ENCODE assay signal across 47 mouse cellular contexts in the genomic region with DNA sequence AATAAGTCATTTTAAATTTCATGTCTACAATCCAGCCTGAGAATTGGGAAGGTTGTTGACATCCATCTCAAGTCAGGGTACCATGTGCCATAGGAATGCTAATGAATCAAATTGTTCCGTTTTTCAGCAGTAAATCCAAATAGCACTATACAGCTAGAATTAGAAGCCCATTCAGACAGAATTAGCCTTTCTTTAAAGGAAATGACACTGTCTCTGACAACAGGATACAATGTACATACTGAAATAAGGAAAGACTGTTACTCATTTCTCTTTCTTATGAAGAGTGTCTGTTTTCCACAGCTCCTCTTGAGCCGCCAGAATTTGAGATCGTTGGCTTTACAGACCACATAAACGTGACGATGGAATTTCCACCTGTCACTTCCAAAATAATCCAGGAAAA. TPM values are rescaled to one million over a fixed set of nuclear protein-coding genes. Genes with fewer than 3 reads are reported as not detected.
"Had no signal": no experiment of that assay in that cellular context is flagged by ENCODE, and none has a peak within 500 bp of the region (broad histone marks: within the 10 kb centered on the region; RNA-seq: fewer than 3 reads in every experiment).

Gene Gm21970 (plus strand): TSS at position 301 of the 400 bp plus-strand sequence.

- H3K9me3 ChIP-seq: heart, embryonic 10.5 days; heart, embryonic 15.5 days; hindbrain, embryonic 12.5 days; hindbrain, embryonic 13.5 days; hindbrain, embryonic 15.5 days; intestine, embryonic 15.5 days had no signal

- H3K9ac ChIP-seq: heart, embryonic 12.5 days; heart, embryonic 13.5 days; heart, embryonic 15.5 days; hindbrain, embryonic 12.5 days; hindbrain, embryonic 13.5 days; hindbrain, embryonic 14.5 days; hindbrain, embryonic 15.5 days; intestine, embryonic 15.5 days; kidney, embryonic 15.5 days had no signal

- H3K27me3 ChIP-seq: heart, embryonic 12.5 days; heart, embryonic 13.5 days; heart, embryonic 15.5 days; hindbrain, embryonic 12.5 days; hindbrain, embryonic 13.5 days; hindbrain, embryonic 15.5 days; intestine, embryonic 15.5 days; kidney, embryonic 15.5 days had no signal

- ATAC-seq: hindbrain, embryonic 16.5 days; hindbrain, postnatal 0 days; inflammation-experienced regulatory T-cells, adult 6 months; intestine, embryonic 15.5 days; intestine, embryonic 16.5 days; intestine, postnatal 0 days had no signal

- DNase-seq: heart, postnatal 10 days; heart, postnatal 36 days; heart, postnatal 4 days; kidney, adult 11 months; kidney, adult 18-20 months; kidney, adult 2 months; kidney, adult 8-10 months; kidney, adult 9 months; kidney, postnatal 10 days; kidney, postnatal 14 days; kidney, postnatal 25 days; kidney, postnatal 36 days; kidney, postnatal 4 days; layer of hippocampus, adult 9-11 months; layer of hippocampus, postnatal 36 days had no signal

- H3K4me3 ChIP-seq: heart, embryonic 10.5 days; heart, embryonic 12.5 days; heart, embryonic 13.5 days; heart, embryonic 15.5 days; hindbrain, embryonic 10.5 days; hindbrain, embryonic 12.5 days; hindbrain, embryonic 13.5 days; hindbrain, embryonic 15.5 days; intestine, embryonic 15.5 days; kidney, embryonic 15.5 days; layer of hippocampus, adult 2 months had no signal

- H3K27ac ChIP-seq: heart, embryonic 10.5 days; heart, embryonic 13.5 days; heart, embryonic 15.5 days; hindbrain, embryonic 10.5 days; hindbrain, embryonic 12.5 days; hindbrain, embryonic 13.5 days; hindbrain, embryonic 14.5 days; hindbrain, embryonic 15.5 days; hindbrain, postnatal 0 days; intestine, embryonic 15.5 days; kidney, embryonic 15.5 days; kidney, postnatal 0 days; layer of hippocampus, adult 2 months had no signal

- H3K4me2 ChIP-seq: heart, embryonic 11.5 days; heart, embryonic 12.5 days; heart, embryonic 13.5 days; heart, embryonic 15.5 days; hindbrain, embryonic 12.5 days; hindbrain, embryonic 13.5 days; hindbrain, embryonic 14.5 days; hindbrain, embryonic 15.5 days; intestine, embryonic 15.5 days; kidney, embryonic 15.5 days had no signal

- H3K4me1 ChIP-seq: heart, embryonic 12.5 days; hindbrain, embryonic 10.5 days; hindbrain, embryonic 12.5 days; hindbrain, embryonic 13.5 days; hindbrain, embryonic 15.5 days; intestine, embryonic 15.5 days; kidney, embryonic 15.5 days had no signal

RNA-seq across cellular contexts. Expression of gene Gm21970, which starts in this region (rescaled TPM):
- total RNA-seq: heart, postnatal 10 days; heart, postnatal 25 days; heart, postnatal 4 days; hematopoietic stem cell, adult 5-6 weeks; hindbrain, postnatal 0 days; layer of hippocampus, adult 18-20 months; layer of hippocampus, adult 2 months; layer of hippocampus, postnatal 14 days; layer of hippocampus, postnatal 25 days; layer of hippocampus, postnatal 36 days; left cerebral cortex, adult 18-20 months had no signal
- polyA plus RNA-seq: heart, embryonic 10.5 days; heart, embryonic 11.5 days; heart, embryonic 12.5 days; heart, embryonic 13.5 days; heart, embryonic 14.5 days; heart, embryonic 15.5 days; heart, embryonic 16.5 days; heart, postnatal 0 days; hindbrain, embryonic 10.5 days; hindbrain, embryonic 11.5 days; hindbrain, embryonic 12.5 days; hindbrain, embryonic 13.5 days; hindbrain, embryonic 14.5 days; hindbrain, embryonic 15.5 days; hindbrain, embryonic 16.5 days; hindbrain, postnatal 0 days; intestine, embryonic 15.5 days; intestine, embryonic 16.5 days; intestine, postnatal 0 days; kidney, adult 2 months; kidney, embryonic 14.5 days; kidney, embryonic 15.5 days; kidney, embryonic 16.5 days; kidney, postnatal 0 days; large intestine, adult 2 months had no signal
